Mouse (Mus musculus): ENCODE measurements around the gene Gm11099. TPM values are rescaled to one million over a fixed set of nuclear protein-coding genes. Genes with fewer than 3 reads are reported as not detected.

The Gm11099 gene
- not detected in 2 replicates for polyA plus RNA-seq (2015; fragmentation: Nextera tagmentation; extraction: Ambion mirVana)

GRCm38 (mm10) chr2:58859134-58859533, at the start of gene Gm11099:
Gm11099 (plus strand) TSS chr2:58859434.
- DNase-seq (ENCODE audit: low spot score), result no peak

- no peak for DNase-seq (ENCODE audit: low spot score)
Measured at GRCm38 (mm10) chr2:58812941-58813340, 46.3 kb upstream of the Gm11099 start.

DNA sequence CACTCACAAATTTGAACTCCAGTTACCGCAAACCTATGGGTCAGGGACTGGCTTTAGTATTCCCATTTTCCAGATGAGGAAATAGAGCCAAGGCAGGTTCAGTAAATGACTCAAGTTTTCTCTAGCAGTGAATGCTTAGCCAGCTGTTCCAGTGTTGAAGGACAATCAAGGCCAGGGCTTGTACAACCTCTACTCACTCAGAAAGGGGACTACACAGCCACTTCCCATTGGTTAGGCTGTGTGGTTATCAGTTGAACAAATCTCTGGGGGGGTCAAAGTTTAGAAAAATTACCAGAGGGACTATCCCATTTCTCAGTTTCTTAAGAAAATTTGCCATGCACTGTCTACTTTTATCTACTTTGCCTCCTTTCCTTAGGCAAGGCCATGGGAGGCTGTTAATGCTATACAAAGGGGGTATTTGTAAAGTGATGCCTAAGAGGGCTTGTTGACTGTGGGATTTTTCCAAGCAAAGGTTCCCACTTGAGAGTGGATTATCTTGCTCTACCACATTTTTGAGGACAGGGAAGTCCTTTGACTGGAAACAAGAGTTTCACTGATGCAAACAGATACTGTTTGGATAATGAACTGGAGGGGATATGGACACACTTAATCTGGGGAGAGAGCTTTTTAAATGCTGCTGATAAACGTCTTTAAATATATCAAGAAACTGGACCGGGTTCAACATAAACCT, 30.2 kb upstream of the Gm11099 start:
- no peak for DNase-seq (ENCODE audit: low spot score)

DNA sequence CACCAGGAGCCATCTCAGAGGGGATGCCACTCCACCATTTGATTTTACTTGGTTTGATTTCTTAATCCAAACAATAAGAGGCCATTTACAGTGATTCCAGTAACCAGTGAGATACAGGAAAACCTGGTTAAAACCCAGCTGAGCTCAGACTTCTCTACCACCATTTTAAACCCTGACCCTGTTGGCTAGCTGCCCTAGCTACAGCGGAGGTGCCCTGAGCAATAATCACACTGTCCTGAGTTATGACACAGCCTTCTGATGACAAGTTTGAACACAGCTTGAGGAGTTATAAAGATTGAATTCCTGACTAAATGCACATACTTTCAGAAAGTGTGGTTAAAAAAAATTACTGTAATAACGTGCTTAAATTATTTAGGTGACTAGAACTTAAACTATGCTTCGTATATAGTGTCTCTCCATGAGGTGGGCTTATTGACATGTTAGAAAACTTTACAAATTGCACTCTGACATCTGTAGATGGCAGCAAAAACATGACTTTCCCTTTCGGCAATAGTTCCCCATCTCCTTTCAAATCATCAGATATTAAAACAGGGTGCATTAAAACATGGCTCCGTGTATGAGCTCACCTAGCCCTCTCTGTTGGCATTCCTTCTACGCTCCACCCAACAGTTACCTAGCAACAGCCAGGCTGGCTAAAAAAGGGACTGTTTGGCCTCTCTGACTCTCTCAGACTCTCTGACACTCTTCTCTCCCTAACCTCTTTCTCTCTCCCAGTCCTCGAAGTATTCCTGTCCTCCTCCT, 29.1 kb upstream of the Gm11099 start:
- no peak for DNase-seq (ENCODE audit: low spot score)

GRCm38 (mm10) chr2:58832253-58832980, 26.8 kb upstream of the Gm11099 start:
- DNase-seq (ENCODE audit: low spot score), result no peak

DNA sequence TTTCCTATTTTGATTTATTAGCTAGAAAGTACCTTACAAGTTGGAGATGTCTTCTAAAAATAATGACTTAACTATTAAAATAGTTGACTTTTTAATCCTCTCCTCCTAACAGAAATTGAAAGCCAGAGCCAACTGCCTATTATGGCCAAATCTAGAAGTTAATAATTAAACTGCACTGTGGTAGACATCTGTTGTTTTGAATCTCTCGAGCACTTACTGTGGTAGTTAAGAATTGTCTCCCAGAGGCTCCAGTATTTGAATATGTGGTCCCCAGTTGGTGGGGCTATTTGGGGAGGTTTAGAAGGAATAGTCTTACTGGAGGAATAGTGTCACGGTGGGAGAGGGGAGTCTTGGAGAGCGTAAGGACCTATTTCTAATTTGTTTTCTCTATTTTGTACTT, 18.2 kb upstream of the Gm11099 start:
- DNase-seq (ENCODE audit: low spot score), result no peak

- no peak for DNase-seq (ENCODE audit: low spot score)
Measured at GRCm38 (mm10) chr2:58842443-58842842, 16.8 kb upstream of the Gm11099 start.

GRCm38 (mm10) chr2:58844499-58844898, 14.7 kb upstream of the Gm11099 start:
- DNase-seq (ENCODE audit: low spot score), result peak; percentile 37

DNA sequence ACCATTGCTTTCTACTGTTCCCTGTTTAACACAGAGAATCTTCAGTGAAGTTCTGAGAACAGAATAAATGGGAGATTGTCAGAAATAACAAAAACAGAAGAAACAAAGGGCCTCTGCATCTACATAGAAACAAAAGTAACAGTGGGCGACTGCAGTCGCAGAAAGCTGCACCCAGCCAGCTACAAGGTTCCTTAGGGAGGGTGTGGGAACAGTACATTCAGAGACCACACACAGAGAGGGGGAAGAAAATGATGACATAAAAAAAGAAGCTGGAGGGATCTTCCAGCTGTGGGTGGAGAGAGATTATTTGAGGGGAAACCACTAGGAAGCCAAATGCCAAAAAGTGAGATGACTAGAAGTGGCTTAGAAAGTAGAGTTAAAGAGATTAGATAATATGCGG, 20.6 kb downstream of the Gm11099 start:
- DNase-seq (ENCODE audit: low spot score), result no peak

DNA sequence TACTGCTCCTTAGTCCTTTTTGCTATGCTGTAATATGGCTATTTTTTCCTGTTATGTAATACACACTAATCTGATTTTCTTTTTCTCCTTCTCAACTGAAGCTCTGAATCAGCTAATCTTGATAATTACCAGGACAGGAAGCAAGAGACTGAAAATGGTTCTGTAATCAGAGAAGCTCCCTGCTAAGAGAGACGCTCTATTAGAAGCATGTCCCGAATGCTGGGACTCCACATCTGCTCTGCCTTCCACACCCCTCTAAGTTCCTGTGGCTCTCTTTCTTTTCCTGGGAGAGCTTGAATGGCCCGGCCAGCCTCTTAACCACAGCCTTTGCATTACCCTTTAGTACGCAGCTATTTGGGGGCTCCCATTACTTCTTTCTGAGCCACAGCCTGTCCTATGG, 45.8 kb downstream of the Gm11099 start:
- DNase-seq (ENCODE audit: low spot score), result no peak

DNA sequence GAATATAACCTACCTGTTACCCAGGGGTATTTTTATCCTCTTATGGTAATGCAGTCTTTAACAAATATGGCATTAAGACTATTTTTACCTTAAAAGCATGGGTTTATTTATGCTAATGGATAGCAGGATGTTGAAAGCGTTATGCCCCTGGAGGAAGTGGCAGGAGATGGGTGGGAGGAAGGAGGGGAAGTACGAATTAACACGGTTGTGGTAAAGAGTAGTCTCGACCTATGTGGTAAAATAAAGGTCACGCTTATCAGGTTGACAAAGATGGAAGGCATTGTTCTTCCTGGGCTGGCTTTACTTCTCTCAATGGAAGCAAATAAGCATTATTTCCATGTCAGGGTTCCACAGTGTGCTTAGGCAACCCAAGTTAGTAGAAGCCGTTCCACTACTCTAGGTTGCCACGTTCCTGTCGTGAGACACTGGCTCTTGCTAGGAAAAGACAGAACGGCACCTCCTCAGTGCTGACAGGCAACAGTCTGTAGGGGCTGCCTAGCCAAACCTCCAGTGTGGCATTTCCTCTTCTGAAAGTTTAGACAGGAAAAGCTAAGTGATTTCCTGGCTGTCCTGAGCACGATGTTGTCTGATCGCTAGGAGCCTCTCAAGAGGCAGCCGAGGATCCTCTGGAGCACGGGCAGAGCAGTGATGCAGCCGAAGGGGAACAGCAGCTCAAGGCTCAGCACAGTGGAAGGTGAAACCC, 47.7 kb downstream of the Gm11099 start:
- peak; percentile 6 for DNase-seq (ENCODE audit: low spot score)

- DNase-seq (ENCODE audit: low spot score), result no peak
Measured at GRCm38 (mm10) chr2:58912339-58912738, 53.1 kb downstream of the Gm11099 start.

DNA sequence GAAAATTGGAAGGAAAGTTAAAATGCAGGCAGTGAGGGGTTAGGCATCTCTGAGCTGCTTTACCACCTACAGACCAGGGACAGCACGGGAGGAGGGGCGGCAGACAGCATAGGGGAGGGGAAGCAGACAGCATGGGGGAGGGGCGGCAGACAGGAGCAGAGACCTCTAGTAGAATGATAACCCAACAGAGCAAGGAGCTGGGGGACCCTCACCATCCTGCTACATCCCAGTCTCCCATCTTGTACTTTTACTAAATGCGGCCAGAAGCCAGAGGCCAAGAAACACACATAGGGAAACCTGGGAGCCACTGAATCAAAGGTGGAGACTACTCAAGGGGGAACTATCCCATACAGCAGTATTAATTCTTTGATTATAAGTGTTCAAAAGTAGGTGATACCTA, 59.1 kb downstream of the Gm11099 start:
- no peak for DNase-seq (ENCODE audit: low spot score)

DNA sequence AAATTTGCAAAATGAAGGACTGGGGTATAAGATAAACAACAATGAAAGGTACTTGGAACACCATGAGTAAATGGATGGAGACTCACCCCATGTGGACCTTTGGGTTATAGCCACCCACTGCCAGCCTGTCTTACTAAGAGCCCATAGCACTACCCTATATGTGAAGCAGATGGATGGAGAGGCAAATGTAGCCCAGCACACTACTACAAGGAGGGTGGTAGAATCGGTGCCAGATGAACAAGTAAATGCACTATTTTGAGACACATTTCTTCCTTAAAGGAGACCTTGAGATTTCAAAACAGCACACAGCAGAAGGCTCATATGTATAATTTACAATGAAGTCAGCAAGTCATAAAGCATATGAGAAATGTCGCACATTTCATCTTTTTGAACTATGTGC, 66.3 kb downstream of the Gm11099 start:
- no peak for DNase-seq (ENCODE audit: low spot score)

- no peak for DNase-seq (ENCODE audit: low spot score)
Measured at GRCm38 (mm10) chr2:58941361-58941760, 82.1 kb downstream of the Gm11099 start.

GRCm38 (mm10) chr2:58948796-58949195, 89.6 kb downstream of the Gm11099 start:
- no peak for DNase-seq (ENCODE audit: low spot score)

- no peak for DNase-seq (ENCODE audit: low spot score)
Measured at GRCm38 (mm10) chr2:58952101-58952500, 92.9 kb downstream of the Gm11099 start.

DNA sequence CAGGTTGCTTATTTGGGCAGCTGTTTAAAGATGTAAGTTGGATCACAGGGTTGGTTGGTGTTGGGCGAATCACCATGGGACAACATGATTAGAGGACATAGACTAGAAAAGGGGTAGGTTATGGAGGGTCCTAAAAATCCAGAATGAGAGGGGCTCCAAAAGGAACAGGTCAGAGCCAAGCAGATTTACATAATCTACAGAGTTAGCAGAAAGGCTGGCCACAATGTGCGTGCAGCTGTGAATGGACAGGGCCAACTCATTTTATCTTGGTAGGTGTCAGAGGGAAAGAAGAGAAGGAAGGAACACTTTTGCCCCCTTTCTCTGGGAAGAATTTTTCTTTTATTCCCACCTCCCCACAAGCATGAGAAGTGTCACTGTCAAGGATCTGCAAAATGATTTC, 97.1 kb downstream of the Gm11099 start:
- no peak for DNase-seq (ENCODE audit: low spot score)

DNA sequence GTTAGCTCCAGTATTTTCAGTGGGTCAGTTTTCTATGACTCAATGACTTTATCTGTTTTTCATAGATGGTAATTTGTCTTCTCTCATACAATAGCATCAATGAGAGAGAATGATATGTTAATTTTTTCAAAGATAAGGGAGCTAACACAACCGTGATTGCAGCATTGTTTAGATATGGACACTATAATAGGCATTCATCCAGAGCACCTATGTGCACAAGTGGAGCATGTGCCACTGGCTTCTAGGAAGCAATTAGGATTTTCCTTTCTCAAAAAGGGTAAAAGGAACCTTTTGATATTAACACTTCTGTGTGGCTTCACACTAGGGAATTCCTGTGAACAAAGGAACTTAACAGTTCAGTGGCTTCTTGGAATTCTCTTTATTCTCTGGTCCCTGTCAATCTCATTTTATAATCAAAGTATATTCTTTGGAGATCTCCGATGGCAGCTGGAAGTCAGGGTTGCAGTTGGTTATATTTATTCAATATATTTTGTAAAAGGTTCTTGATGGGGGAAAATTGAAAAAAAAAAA, 97.6 kb downstream of the Gm11099 start:
- no peak for DNase-seq (ENCODE audit: low spot score)
